Mouse (Mus musculus) 3134 (cell line): ENCODE measurements at regions not wholly inside any gene's neighbourhood (a gene's known extent, or its start where the extent isn't known, plus 50 kb on each side); places are given as distances from the start of the nearest gene placed in this dataset.
"Not testable (repeated sequence)": the region's sequence is repeated elsewhere in the genome, so short reads cannot be mapped to it uniquely, and the experiment has no call there.

Experiments
- DNase-seq: peaks from one replicate; pipeline ENCODE4 v3.0.0-alpha.2; 2011; ENCODE audit warnings: low spot score; ENCODE audit not compliant: insufficient read length; ENCODE audit errors: extremely low read depth

DNA sequence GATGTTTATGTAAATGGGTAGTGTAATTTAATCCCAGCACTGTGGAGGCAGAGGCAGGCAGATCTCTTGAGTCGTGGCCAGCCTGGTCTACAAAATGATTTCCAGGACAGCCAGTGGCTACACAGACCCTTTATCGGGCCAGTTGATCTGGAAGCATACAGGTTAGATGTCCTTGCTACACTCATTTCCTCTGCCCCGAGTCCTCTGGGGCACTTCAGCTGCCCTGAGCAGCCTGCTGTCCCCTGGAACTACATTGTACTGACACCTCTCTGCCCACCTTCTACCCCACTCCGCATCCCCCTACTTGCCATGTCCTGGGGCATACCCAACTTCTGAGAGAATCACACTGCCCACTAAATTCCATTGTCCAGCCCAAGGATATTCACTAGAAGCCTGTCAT, 60.6 kb upstream of the Helt start:
- no peak for DNase-seq

DNA sequence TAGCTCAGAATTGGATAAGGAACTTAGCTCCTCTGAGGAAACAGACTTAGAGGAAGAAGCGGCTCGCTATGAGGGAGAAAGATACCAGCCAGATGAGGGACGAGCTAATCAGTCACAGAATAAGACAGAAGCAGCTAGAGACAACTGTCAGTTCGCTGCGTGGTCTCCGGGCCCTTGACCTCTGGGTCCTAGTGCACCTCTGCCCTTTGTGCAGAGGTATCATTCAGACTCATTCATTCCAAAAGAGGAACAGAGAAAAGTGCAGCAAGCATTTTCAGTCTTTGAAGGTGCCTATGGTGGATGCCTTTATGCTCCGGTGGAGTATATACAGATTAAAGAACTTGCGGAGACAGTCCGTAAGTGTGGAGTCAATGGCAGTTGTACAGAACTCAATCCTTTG, 63.5 kb upstream of the Helt start:
- DNase-seq, result not testable (repeated sequence)

DNA sequence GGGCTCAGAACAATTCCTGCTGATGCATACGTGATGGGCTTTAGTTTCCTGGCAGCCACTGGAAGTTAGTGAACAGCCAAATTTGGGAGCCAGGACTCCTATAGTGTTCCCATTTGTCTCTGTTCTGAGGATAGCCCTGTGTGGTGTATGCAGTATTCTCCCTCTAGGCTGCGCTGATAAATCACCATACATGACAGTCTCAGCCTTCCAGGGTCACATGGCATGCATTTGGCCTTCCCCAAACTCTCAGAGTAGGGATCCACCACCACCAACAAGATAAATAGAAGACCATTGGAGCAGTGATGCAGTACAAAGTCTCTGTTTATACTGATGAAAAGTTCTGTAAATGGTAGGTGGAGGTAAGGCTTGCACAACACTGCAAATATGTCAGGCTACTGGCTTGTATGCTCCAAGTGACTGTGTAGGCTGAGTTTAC, 68.4 kb upstream of the Helt start:
- DNase-seq, result no peak

DNA sequence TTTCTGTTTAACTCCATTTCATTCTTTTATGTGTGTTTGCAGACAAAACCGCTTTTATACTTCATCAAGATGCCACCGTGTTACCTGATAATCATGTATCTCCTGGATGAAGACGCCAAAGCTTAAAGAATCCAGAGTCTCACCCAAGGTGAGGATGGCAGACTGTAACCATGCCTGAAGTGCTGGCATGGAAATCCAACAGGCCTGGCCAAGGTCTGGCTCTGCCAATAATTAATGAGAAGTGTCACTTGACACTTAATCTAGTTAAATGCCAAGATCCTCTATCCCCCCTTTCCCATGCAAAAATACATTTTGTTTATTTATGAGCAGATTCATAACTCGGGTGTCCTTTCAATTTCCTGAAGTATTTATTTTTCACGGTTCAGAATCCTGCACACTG, 71.2 kb upstream of the Helt start:
- no peak for DNase-seq

DNA sequence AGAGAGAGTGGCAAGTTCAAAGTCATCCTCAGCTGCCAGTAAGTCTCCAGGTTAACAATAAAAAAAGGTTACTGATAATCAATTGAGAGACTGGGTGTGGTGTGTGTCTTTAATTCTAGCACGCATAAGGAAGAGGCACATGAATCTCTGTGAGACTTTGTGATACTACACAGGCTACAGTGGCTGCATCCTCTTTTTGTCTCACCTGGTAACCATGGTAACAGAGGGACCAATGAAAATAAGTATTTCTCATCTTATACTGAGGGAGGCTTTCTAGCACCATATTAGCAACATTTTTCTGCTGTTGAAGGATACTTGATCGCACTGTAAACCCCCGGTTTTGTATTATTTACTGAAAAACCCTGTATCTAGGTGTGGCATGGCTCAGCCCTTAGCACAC, 72.7 kb upstream of the Helt start:
- no peak for DNase-seq

DNA sequence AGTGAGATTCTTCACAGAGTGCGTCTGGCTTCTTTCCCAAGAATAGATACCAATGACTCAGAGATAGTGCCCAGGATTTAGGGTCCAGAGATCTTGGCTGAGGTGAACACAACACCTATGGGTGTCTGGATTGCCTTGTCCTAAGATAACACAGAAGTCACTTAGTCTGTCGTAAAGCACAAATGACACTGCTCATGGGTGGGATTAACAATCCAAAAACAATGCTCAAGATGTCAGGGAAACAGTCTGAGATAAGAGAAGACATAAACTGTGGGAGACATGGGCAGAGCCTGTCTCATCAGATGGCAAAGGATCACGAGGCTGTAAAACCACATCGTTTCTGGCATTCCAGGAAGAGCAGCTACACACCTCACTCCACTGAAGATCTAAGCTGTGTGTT, 79.6 kb upstream of the Helt start:
- no peak for DNase-seq

DNA sequence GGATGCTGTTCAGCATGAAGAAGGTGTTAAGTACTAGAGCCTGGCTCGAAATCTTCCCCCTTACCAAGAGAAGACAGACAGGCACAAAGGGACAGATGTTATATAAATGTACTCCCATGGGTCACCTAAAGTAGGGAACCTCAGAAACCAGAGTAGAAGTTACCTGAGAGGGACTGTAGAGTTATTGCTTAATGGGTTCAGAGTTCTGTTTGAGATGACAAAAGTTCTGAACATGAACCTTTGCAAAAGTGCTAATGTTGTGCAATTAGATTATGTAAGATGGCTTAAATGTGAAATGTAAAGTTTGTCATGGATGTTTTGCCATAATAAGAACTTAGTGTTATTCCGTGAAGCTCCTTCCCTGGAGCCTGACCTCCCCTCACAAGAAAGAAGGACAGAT, 81.5 kb upstream of the Helt start:
- no peak for DNase-seq

DNA sequence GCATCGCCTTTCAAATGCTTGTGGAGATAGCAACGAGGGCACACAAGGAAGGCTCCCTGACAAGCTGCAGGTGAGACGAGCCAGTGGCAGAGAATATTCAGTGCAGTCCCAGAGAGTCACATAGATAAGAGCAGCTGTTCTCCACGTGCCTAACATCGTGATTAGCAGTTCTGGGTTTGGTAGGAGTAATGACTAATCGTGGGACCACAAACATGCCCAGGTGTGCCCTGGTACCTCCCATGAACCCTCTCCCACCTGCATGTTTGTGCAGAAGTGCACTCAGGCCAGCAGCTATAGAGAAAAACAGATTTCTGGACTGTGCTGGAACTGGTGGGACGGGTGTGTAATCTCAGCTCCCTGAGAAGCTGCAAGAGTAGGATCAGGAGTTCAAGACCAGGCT, 85.9 kb upstream of the Acsl1 start:
- DNase-seq, result no peak

DNA sequence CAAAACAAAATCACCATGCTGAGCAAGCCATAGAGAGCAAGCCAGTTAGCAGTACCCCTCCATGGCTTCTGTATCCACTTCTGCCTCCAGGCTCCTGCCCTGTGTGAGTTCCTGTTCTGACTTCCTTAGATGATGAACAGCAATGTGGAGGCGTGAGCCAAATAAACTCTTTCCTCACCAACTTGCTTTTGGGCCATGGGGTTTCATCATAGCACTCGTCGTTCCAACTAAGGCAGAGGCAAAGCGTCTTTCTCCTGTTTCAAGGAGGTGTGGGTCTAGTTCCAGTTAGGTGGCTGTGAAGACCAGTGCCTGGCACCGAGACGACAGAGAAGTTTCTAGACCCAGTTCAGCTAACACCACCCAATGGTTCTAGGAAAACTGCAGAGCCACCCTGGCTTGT, 85.0 kb upstream of the Acsl1 start:
- DNase-seq, result no peak

DNA sequence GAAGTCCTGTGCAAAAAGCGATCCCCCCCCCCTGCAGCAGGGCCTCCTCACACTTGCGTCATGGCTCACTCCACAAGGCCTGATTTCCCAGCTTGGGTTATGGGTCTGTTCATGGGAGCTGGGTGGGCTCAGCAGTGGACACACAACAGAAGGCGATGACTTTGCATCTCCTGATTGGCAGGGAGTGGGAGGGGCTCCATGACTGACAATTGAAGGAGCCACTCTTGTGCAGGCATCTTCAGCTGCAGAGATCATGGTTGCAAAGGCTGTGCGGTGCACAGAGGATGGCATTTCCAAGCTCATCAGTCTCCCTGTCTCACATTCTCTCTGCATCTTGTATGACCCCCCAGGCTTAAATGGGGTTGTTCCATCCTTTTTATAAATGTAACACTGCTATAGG, 84.3 kb upstream of the Acsl1 start:
- no peak for DNase-seq

DNA sequence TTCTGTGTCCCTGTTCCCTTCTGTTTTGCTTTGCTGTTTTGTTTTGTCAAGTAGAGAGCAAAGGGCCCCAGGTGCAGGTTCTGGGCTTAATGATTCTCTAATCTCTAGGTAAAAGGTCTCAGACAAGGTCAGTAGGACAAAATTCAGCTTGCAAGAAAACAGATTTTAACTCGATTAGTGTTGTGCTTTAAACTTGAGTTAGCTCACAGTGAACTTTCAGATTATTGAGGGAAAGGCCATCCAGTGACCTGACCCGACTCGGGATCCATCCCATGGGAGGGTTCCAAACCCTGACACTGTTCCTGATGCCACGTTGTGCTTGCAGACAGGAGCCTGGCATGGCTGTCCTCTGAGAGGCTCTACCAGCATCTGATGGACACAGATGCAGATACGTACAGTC, 83.8 kb upstream of the Acsl1 start:
- no peak for DNase-seq

DNA sequence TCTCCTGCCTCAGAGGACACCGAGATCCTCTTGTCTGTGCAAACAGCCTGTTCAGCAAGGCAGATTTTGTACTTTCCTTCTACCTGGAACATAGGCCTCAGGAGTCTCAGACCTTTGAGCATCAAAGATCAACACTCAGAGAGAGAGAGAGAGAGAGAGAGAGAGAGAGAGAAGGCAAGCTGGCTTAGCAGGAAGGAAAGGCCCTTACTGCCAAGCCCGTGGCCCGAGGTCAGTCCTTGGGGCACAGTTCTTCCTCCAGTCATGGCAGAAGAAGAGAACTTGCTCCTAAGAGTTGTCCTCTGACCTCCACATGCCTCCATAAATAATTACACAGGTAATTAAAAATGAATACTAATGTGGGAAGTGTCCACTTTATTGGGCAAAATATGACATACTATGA, 82.4 kb upstream of the Acsl1 start:
- DNase-seq, result no peak

DNA sequence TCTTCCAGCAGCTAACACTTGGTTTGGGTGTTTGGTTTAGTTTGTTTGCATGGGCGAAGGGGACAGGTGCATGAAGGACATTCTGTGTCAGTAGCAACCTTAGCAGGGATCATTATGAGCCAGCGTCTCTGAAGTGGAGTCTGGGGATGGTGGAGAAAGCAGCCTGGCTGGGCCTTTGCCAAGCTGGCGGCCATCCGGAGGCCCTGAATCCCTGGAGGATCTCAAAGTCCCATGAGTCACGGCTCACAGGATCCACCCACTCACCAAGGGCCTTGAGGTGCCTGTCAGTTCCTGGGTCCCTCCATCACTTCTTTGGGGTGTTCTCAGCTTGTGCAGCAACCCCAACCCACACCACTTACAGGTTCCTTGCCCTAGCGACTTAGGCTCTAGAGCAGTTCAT, 80.4 kb upstream of the Acsl1 start:
- DNase-seq, result peak; percentile 69

DNA sequence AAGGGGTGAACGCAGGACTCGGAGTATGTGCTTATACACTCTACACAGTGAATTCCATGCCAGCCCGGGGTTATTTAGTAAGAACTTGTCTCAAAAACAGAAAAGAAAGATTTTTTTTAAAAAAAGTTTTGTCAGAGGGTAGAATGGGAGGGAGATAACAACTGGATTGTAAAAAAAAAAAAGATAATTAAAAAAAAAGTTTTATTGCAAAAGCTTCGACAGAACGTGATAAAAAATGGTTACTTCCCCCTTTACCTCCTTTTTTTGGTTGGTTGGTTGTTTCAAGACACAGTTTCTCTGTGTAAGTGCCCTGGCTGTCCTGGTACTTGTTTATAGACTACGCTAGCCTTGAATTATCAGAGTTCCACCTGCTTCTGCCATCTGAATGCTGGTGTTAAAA, 79.2 kb upstream of the Acsl1 start:
- no peak for DNase-seq

DNA sequence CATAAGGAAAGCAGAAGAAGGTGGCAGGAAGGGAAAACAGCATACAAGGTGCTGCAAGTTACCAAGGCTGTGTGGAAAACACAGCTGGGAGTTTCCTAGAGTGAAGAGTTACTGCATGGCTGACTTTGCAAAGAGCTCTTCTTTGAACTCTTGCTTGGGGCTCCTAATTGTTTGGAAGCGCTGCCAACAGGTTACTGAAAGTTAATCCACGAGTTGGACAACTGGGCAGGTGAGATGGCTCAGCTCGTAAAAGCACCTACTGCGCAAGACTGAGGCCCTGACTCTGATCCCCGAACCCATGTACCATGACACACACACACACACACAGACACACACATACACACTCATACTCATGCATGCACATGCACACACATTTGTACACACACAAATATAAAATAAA, 77.5 kb upstream of the Acsl1 start:
- DNase-seq, result no peak

DNA sequence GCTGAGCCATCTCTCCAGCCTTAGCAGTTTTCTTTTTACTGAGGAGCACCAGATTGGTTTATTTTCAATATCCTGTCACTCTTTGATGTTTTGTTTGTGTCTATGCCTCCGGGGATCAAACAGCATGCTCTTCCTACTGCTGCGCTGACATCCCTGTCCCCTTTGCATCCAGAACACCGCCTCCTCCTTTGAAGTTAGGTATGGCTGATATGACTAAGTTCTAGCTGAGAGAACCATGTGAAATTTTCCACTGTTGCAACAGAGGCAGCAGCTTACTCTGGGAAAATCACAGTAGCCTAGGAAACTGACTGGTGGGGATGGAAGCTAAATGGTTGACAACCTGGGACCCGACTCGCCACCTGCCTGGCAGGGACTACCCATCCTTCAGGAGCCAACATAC, 76.1 kb upstream of the Acsl1 start:
- DNase-seq, result no peak

DNA sequence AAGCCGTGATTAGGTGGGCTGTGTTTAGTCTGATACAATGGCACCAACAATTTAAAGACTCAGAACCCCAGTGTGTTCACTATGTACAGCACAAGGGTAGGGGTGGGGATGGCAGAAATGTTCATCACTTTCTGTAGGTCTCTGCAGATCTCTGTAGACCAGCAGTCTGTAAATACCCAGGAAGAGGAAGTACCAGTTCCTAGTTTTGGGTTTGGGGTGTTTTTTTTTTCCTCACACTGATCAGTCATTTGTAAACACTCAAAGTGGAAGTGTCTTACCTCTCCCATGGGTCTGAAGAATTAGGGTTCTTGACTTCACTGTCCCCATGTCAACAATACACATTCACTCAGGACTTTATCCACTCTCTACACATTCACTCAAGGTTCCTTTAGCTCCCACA, 75.5 kb upstream of the Acsl1 start:
- no peak for DNase-seq

DNA sequence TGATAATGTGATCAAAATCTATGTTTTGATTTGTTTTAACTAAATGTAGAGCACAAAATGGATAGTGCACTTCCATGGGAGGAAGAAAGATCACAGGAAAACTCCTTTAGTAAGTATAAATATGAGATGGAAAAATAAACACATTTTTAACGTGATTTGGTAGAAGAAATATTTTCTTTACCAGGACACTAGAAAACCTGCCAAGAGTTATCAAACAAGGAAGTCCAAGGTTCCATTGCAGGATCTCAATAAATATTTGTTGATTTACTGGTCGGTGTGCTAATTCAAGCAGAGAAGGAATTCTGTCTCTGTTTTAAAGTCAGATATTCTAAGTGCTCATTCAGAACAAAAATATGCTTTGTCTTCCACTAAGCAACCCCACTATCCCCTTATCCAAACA, 73.8 kb upstream of the Acsl1 start:
- DNase-seq, result no peak

DNA sequence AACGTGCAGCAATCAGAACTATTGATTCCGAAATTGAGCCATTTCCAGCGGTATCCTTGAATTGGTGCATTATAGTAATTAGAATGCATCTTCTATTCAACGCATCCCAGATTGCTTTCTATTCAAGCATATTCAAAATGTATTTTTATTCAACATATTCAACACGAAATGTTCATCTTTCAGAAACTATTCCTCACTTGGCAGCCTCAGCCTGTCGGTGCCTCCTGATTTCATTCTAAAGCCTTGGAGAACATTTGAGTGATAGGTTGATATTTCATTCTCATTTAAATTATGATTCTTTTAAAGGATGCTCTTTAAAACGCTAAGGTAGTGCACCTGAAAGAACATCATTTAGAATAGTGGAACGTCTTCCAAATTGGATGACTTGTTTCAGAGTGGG, 73.1 kb upstream of the Acsl1 start:
- no peak for DNase-seq

DNA sequence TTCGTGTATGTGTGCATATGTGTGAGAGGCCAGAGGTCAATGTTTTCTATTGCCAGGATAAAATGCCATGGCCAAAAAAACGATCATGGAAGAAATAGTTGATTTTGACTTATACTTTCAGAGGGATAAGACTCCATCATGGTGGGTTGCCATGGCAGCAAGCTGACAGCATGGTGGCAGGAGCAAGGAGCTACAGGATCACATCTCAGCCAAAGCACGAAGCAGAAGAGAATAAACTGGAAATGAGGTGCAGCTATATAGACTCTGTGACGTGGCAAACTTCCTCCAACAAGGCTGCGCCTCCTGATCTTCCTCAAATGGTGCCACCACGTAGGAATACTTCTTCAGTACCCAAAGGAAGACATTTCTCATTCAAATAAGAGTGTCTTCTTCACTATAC, 70.2 kb upstream of the Acsl1 start:
- no peak for DNase-seq

DNA sequence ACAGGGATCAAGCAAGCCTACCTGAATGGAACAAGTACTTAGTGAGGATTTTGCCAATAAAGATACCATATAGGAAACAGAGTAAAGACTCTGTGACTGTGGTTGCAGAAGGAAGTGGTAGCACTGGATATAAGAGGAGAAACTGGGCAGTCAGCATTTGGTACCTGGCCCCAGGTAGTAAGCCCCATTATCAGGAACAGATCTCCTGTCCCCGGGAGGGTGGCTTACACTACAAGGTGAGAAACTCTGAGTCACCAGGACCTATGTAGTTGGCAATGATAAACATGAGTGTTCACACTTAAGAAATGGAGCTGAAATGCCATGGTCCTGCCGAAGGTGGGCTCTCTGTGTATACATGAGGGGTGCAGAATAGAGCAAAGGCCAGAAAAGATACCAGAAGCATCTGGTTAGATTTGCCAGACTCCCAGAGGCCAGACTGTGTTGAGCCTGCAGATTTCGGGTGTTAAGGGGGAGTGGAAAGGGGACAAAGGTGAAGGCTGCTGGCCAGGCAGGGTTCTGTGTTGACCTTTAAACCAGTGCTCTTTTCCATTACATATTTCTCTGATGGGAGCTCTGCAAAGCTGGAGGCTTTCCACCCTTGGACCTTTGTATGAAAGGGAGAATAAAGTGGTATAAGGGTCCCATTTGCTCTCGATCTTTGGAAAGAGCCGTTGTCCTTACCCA, 66.8 kb upstream of the Acsl1 start:
- DNase-seq, result no peak

DNA sequence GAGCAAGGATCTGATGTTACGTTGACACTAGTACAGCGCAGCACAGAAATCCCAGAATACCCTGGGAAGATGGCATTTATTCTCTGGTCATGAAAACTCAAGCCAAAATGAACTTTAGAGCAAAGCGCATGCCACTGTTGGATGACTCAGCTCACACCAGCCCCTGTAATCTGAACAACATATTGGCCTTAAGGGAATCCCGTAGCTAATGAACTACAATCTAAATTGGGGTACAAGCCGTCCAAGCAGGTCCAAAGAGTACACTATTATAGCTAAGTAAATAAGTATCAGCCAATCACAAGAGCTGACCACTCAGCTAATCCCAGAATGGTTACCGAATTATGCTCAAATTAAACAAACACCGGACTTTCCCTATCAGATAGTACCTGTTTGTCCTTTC, 62.0 kb upstream of the Acsl1 start:
- DNase-seq, result no peak

DNA sequence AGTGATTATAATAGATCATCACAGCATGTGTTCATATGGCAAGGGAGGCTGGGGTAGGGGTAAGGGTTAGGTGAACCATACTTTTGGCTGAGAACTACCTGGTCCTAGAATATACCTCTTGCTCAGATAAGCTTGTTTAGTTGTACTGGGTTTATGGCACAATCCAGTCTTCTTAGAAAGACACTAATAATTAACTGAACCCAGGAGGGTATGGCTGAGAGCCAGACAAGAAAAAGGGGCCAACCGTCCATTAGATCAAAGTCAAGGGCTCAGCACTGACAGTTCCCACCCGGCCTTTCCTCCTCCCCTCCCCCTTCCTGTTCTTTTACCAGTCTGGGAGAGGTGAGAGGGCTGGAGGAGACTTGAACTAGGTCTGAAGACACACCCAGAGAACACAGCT, 61.5 kb upstream of the Acsl1 start:
- DNase-seq, result no peak
